Mouse (Mus musculus): ENCODE measurements around the gene Cd2ap.

The Cd2ap gene

DNA sequence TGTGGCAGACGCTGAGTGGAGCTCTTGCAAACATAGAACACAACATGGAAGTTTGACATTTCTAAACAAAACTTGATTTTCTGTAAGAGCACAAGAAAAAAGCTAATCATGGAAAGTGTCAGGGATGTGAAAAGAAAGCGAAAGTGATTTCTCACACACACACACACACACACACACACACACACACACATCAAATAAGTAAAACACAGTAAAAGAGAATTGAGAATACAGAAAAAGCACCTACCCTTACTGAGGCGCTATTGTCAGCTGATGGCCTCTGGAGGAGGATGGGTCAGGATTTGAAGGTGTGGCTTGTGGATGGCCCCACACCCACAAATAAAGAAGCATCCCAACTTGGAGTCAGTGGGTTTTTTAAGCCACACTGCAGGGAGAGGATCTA is 19.0 kb downstream of the Cd2ap start:
- DNase-seq: no peak

DNA sequence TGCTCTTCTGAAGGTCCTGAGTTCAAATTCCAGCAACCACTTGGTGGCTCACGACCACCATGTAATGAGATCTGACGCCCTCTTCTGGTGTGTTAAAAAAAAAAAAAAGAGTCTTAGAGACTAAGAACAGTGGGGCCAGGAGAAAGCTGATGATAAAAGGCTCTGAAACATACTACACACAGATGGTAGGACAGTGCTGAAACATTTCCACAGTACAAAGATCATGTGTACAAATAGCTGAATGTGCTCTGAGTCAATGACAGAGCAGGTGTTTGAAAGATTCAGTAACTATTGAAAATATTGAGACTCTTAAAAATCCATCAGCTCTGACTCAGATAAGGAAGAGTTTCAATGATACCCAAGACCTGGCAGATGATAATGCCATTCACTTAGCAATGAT is 29.4 kb downstream of the Cd2ap start:
- no peak for DNase-seq

DNA sequence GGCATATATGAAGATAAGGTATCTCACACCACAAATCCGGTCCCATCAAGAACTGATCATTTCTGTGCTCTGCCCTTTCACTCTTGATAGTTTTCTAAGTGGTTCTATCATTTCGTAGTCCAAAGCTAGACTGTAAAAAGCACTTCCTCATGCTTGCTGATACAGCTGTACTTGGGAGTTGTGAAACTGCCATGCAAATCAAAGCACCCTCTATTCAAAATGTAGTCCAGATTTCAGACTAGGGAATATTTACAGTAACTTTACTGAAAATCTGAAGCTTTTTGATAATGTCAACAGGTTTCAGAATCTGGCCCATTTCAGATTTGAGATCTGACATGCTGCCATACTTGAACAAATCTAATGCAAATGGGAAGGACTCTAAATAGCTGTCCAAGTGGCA is 39.3 kb downstream of the Cd2ap start:
- no peak for DNase-seq

DNA sequence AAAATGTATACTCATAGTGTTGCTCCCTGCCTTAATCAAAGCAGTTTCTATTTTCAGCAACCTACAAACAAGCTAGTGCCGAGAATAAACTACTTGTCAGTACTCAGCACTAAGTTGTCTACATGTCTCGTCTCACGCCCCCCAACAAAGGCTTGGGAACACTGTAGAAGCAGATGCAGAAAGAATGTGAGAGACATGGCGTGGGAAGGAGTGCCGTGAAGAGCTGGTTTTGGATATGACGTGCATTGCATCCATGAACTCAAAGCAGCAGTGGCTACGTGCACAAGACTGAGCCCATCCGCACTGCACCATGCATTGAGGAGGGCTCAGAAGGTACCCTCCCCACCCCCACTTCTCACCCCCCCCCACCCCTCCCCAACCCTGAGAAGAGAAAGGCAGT is 53.7 kb downstream of the Cd2ap start:
- DNase-seq: no peak

GRCm38 (mm10) chr17:42815374-42815773 is 61.1 kb downstream of the Cd2ap start:
- no peak for DNase-seq

- DNase-seq: no peak
Measured at GRCm38 (mm10) chr17:42792412-42792975, 84.0 kb downstream of the Cd2ap start.

DNA sequence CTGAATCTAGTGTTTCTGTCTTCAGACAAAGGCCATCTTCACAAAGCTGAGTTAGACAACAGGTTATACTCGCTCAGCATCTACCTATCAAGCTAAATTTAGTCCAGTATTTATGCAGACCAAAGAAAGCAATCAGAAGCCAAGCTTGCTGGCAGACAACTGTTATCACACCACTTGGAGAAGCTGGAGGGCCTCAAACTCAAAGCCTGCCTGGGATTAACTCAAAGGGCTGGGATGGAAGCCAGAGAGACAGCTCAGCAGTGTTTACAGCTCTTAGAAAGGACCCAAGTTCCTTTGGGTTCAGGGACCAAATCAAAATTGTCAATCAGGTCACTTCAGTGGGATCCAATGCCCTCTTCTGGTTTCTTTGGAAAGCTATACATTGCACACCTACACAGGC is 85.7 kb downstream of the Cd2ap start:
- no peak for DNase-seq

DNA sequence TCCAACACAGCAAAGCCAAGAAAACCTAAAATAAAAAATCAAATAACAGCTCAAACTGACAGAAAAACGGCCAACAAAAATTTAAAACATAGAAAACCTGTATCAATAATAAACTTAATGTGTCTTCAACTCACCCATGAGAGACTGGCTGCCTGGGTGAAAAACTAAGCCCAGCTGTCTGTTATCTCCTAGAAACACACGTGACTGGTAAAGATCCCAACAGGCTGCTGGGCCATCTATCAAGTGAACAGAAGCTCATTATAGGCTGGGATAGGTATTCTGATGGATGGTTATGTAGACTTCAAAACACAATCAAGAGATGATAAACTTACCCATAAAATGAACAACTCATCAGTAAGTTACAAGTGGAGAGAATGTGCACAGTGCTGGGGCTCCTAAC is 86.7 kb downstream of the Cd2ap start:
- DNase-seq: no peak

GRCm38 (mm10) chr17:42788686-42789453 is 87.6 kb downstream of the Cd2ap start:
- DNase-seq: no peak

- DNase-seq: peak; percentile 79
Measured at GRCm38 (mm10) chr17:42782156-42782757, 94.2 kb downstream of the Cd2ap start.

DNA sequence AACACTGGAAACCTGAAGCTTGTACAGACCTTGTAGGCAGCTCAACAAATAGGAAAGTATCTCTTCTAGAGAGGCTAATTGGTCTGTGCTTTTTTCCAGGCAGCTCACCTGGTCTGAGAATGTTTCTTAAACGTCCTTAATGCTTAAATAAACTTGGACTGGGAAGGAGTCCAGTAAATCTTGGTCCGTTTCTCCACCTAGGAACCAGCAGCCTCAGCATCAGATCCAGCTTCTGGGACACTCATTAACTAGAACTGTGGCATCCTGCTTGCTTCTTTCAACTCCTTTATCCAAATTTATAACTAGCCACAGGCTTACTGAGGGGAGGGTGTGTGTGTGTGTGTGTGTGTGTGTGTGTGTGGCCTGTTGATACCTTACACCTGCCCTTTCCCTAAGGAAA is 122.7 kb downstream of the Cd2ap start:
- DNase-seq: no peak

GRCm38 (mm10) chr17:42752173-42752572 is 124.3 kb downstream of the Cd2ap start:
- no peak for DNase-seq

DNA sequence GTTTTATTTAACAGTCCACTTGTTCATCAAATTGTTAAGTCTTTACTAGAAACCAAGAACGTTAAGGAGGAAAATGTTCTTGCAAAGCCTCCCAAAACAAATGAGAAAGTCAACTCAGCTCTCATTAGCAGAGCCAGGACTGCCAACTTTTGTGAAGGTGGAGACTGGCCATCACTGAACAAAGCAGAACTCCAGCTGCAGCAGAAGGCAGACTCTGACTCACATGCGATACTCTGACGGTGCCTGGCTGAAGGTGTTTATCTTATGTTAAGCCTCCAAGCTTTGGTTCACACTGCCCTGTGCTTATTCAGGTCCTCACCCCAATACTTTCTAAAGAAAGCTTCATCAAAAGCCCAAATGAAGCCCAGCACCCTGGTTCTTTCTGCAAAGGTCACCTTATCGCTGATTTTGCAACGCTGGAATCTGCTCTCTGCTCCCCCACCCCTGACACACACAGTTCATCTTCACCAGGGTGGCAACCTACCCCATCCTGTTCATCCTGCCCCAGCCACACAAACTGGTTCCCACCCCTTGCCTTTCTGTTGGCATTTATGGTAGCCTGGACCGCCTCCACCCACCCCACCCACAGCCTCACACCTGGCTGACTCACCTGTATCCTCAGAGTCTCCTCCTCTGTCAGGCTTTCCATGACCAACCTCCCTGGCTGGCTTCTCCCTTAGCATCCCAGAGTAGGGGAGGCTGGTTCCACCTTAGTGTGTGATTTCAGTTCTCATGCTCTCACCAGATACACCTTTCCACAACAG is 130.6 kb downstream of the Cd2ap start:
- no peak for DNase-seq
